Mouse (Mus musculus) C2C12 (cell line): ENCODE measurements at regions not wholly inside any gene's neighbourhood (a gene's known extent, or its start where the extent isn't known, plus 50 kb on each side); places are given as distances from the start of the nearest gene placed in this dataset.
A peak's percentile ranks its signal among the peaks of the same experiment; 100 is the strongest.

Experiments used
- H3K27me3 ChIP-seq: one replicate; pipeline ENCODE4 v1.6.1; 2011; ENCODE audit not compliant: control insufficient read depth, insufficient read depth, insufficient read length
- H3K36me3 ChIP-seq: one replicate; pipeline ENCODE4 v1.6.1; 2011; ENCODE audit not compliant: control insufficient read depth, insufficient read depth
- H3K4me3 ChIP-seq: one replicate; pipeline ENCODE4 v1.5.1; 2011; ENCODE audit warnings: mild to moderate bottlenecking, control low read depth; ENCODE audit not compliant: poor library complexity, insufficient read depth, severe bottlenecking
- H3K79me2 ChIP-seq: one replicate; pipeline ENCODE4 v1.6.1; 2011; ENCODE audit not compliant: control insufficient read depth, insufficient read depth
- H3K79me3 ChIP-seq: one replicate; pipeline ENCODE4 v1.6.1; 2011; ENCODE audit warnings: low read depth, control low read depth
- H3ac ChIP-seq: one replicate; pipeline ENCODE3; 2011; ENCODE audit warnings: low read depth; ENCODE audit not compliant: control insufficient read depth, insufficient read length
- CEBPB ChIP-seq: IDR thresholded peaks from one replicate; pipeline ENCODE4 v1.6.1; 2011; ENCODE audit warnings: low read depth, mild to moderate bottlenecking, control low read depth, moderate library complexity
- CTCF ChIP-seq: IDR thresholded peaks from one replicate; pipeline ENCODE4 v1.5.1; 2011; ENCODE audit not compliant: control insufficient read depth, insufficient read depth, insufficient read length
- FOSL1 ChIP-seq: IDR thresholded peaks from one replicate; pipeline ENCODE4 v1.8.0; 2011; ENCODE audit warnings: mild to moderate bottlenecking, low read length; ENCODE audit not compliant: poor library complexity, insufficient read depth, severe bottlenecking
- MAX ChIP-seq: IDR thresholded peaks from one replicate; pipeline ENCODE4 v1.6.1; 2011; ENCODE audit warnings: mild to moderate bottlenecking, control low read depth
- MYOD1 ChIP-seq: IDR thresholded peaks from one replicate; pipeline ENCODE4 v1.6.1; 2011; ENCODE audit warnings: low read depth; ENCODE audit not compliant: control insufficient read depth, insufficient read length
- MYOG ChIP-seq: IDR thresholded peaks from one replicate; pipeline ENCODE4 v1.6.1; 2011; ENCODE audit not compliant: control insufficient read depth, insufficient read length; ENCODE audit errors: extremely low read depth
- USF1 ChIP-seq: IDR thresholded peaks from one replicate; pipeline ENCODE4 v1.6.1; 2011; ENCODE audit warnings: low read depth, mild to moderate bottlenecking, control low read depth, moderate library complexity

- H3K4me3 ChIP-seq: no peak overlapping the region
- H3K79me3 ChIP-seq: no peaks in the 10 kb centered on the region
- no peak overlapping the region for H3ac ChIP-seq
- peak; percentile 50 for TF ChIP-seq CTCF
- no peak for TF ChIP-seq MYOG
- no peaks in the 10 kb centered on the region for H3K79me2 ChIP-seq
- H3K27me3 ChIP-seq: no peaks in the 10 kb centered on the region
- no peaks in the 10 kb centered on the region for H3K36me3 ChIP-seq
These were observed 143.0 kb upstream of the Ctnnd2 start for GRCm38 (mm10) chr15:30029257-30029899.

- Histone ChIP-seq H3K79me2 (no peaks in the 10 kb centered on the region), H3K27me3 (no peaks in the 10 kb centered on the region), H3K79me3 (no peaks in the 10 kb centered on the region), H3K4me3 (no peak overlapping the region), H3ac (no peak overlapping the region), H3K36me3 (no peaks in the 10 kb centered on the region)
- no peak for TF ChIP-seq CTCF
- TF ChIP-seq FOSL1: no peak
- no peak for TF ChIP-seq MAX
- TF ChIP-seq CEBPB: no peak
- no peak for TF ChIP-seq MYOD1
These were observed 137.0 kb upstream of the Ctnnd2 start for GRCm38 (mm10) chr15:30035367-30035766.

- H3K36me3 ChIP-seq: no peaks in the 10 kb centered on the region
- no peaks in the 10 kb centered on the region for H3K79me2 ChIP-seq
- no peaks in the 10 kb centered on the region for H3K79me3 ChIP-seq
- TF ChIP-seq FOSL1 (no peak), USF1 (no peak), MAX (no peak), MYOG (no peak), CEBPB (no peak), CTCF (no peak), MYOD1 (no peak)
- H3ac ChIP-seq: no peak overlapping the region
- H3K4me3 ChIP-seq: no peak overlapping the region
- no peaks in the 10 kb centered on the region for H3K27me3 ChIP-seq
These were observed 121.5 kb upstream of the Ctnnd2 start for GRCm38 (mm10) chr15:30050851-30051250.

- no peak for TF ChIP-seq USF1
- no peak for TF ChIP-seq MYOD1
- TF ChIP-seq MAX: no peak
- no peak for TF ChIP-seq CTCF
- no peak for TF ChIP-seq FOSL1
- TF ChIP-seq CEBPB: no peak
- TF ChIP-seq MYOG: no peak
- H3K27me3 ChIP-seq: no peaks in the 10 kb centered on the region
- H3K4me3 ChIP-seq: no peak overlapping the region
- H3K79me2 ChIP-seq: no peaks in the 10 kb centered on the region
- H3K36me3 ChIP-seq: no peaks in the 10 kb centered on the region
- H3ac ChIP-seq: no peak overlapping the region
- H3K79me3 ChIP-seq: no peaks in the 10 kb centered on the region
These were observed 112.6 kb upstream of the Ctnnd2 start for GRCm38 (mm10) chr15:30059808-30060207.

GRCm38 (mm10) chr15:30060505-30061342, 111.7 kb upstream of the Ctnnd2 start:
- no peak for TF ChIP-seq MYOG
- TF ChIP-seq USF1: no peak
- TF ChIP-seq MAX: no peak
- TF ChIP-seq FOSL1: no peak
- no peak for TF ChIP-seq CEBPB
- TF ChIP-seq CTCF: no peak
- no peak for TF ChIP-seq MYOD1
- H3K79me3 ChIP-seq: no peaks in the 10 kb centered on the region
- no peak overlapping the region for H3ac ChIP-seq
- no peaks in the 10 kb centered on the region for H3K27me3 ChIP-seq
- H3K4me3 ChIP-seq: no peak overlapping the region
- H3K79me2 ChIP-seq: no peaks in the 10 kb centered on the region
- H3K36me3 ChIP-seq: no peaks in the 10 kb centered on the region
